Mouse (Mus musculus) liver, adult 2 months (tissue): ENCODE results near the gene Qtrt2.

Experiments
- CTCF ChIP-seq: fragments of 200-500 bp; IDR thresholded peaks from 2 replicates; pipeline ENCODE4 v1.5.1; 2011; ENCODE audit warnings: low read depth, low read length, control low read depth
- POLR2A ChIP-seq: fragments of 200-500 bp; IDR thresholded peaks from 2 replicates; pipeline ENCODE4 v1.6.1; 2011; ENCODE audit warnings: low read length, control low read depth; ENCODE audit not compliant: insufficient read depth; ENCODE audit errors: extremely low read depth

DNA sequence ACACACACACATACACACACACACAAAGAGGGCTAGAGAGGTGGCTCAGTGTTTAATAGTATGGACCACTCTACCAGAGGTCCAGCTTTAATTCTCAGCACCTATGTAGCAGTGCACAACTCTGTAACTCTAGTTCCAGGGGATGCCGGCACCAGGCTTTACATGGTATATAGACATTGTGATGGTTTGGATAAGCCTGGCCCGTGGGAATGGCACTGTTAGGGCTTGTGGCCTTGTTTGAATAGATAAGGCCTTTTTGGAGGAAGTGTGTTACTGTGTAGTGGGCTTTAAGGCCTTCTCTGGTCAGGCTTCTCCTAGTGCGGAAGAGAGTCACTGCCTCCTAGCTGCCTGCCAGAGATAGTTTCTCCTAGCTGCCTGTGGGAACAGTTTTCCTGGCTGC is 7.7 kb downstream of the Qtrt2 start:
- TF ChIP-seq POLR2A, result no peak
- no peak for TF ChIP-seq CTCF
